Mouse (Mus musculus) limb, embryonic 14.5 days (tissue): ENCODE measurements around the gene Tmem54. TPM values are rescaled to one million over a fixed set of nuclear protein-coding genes. Genes with fewer than 3 reads are reported as not detected.

Experiments used
- ATAC-seq: fragments of 200-750 bp; cut with Nextera tagmentation; 2 replicates; pipeline ENCODE4 v1.8.0; 2017; ENCODE audit warnings: low read depth, moderate number of reproducible peaks, moderate TSS enrichment; ENCODE audit not compliant: low FRiP score
- DNase-seq: peaks from one replicate; pipeline ENCODE4 v3.0.0-alpha.2; 2015; ENCODE audit warnings: low spot score
- H3K27ac ChIP-seq: fragments of 300-500 bp; sonication (generic); replicated peaks from 2 replicates; pipeline ENCODE4 v1.5.1; 2014; ENCODE audit warnings: low read depth, mild to moderate bottlenecking, low read length, moderate library complexity, mixed read lengths
- H3K27me3 ChIP-seq: fragments of 300-500 bp; sonication (generic); 2 replicates; pipeline ENCODE4 v1.6.1; 2014; ENCODE audit warnings: low read length, mixed read lengths; ENCODE audit not compliant: control insufficient read depth, insufficient read depth
- H3K36me3 ChIP-seq: fragments of 300-500 bp; sonication (generic); 2 replicates; pipeline ENCODE4 v1.6.1; 2014; ENCODE audit warnings: mild to moderate bottlenecking, low read length, moderate library complexity, mixed read lengths; ENCODE audit not compliant: control insufficient read depth, insufficient read depth
- H3K4me1 ChIP-seq: fragments of 300-500 bp; sonication (generic); 2 replicates; pipeline ENCODE4 v1.6.1; 2014; ENCODE audit warnings: antibody characterized with exemption, low read length, mixed read lengths; ENCODE audit not compliant: control insufficient read depth, insufficient read depth
- H3K4me2 ChIP-seq: fragments of 300-500 bp; sonication (generic); replicated peaks from 2 replicates; pipeline ENCODE4 v1.6.1; 2014; ENCODE audit warnings: low read depth, mild to moderate bottlenecking, low read length, moderate library complexity; ENCODE audit not compliant: severe bottlenecking
- H3K4me3 ChIP-seq: fragments of 300-500 bp; sonication (generic); replicated peaks from 2 replicates; pipeline ENCODE4 v1.5.1; 2014; ENCODE audit warnings: low read length
- H3K9ac ChIP-seq: fragments of 300-500 bp; sonication (generic); 2 replicates; pipeline ENCODE4 v1.6.1; 2014; ENCODE audit warnings: mild to moderate bottlenecking, low read depth, low read length, moderate library complexity; ENCODE audit not compliant: severe bottlenecking
- H3K9me3 ChIP-seq: fragments of 300-500 bp; sonication (generic); 2 replicates; pipeline ENCODE4 v1.6.1; 2016; ENCODE audit warnings: low read length; ENCODE audit not compliant: control insufficient read depth
- POLR2A ChIP-seq: fragments of 200-500 bp; IDR thresholded peaks from 2 replicates; pipeline ENCODE4 v1.8.0; 2012; ENCODE audit warnings: inconsistent platforms, mild to moderate bottlenecking, moderate library complexity, borderline replicate concordance; ENCODE audit not compliant: insufficient read depth, insufficient read length; ENCODE audit errors: extremely low read depth
- WGBS: fragments of 180-500 bp; shearing (Covaris S2); extraction: QIAGEN DNeasy Blood & Tissue Kit; methylation state at CpG from one replicate; pipeline ENCODE4 v1.1.7; 2014; 5-methylcytosine and 5-hydroxymethylcytosine counted together
- polyA plus RNA-seq, 2 experiments: library from polyadenylated mRNA; depleted of rRNA in 1 of 2; stranded (reverse) in 1 of 2; unstranded in 1 of 2; fragments of >200 nt; fragmentation: Nextera tagmentation in 1 of 2; extraction: Ambion mirVana in 1 of 2; gene quantifications; 2 replicates each; pipeline versions ENCODE4 v1.2.1 to v1.2.3; 2012 to 2014

Tmem54 gene
- polyA plus RNA-seq, 2 experiments: 9.9 to 13.3 TPM

DNA sequence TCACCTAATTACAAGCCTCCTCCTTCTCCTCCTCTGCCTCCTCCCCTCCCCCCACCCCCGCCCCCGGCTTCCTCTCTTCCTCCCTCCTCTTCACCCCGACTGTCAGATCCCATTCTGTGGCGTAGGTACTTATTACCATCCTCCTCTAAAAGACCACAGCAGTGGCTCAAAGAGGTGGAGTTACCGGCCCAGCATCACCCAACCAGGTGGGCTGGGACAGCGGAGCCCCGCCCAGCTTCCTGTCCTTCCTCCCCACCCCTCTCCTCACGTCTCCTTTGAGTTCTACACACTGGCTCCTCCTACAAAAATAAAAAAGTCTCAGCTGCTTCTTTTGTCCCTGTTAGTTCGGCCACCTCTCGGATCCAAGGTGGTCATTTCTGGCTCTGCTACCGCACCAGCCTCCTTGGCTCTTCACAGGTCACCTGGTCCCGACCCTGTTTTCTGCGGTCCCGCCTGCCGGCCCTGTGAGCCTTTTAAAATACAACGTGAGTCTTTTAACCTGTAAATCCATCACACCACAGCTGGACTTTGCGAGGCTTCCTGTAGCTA is 25.5 kb downstream of the Tmem54 start:
- H3K9me3 ChIP-seq: no peaks in the 10 kb centered on the region
- peaks cover 9% of the 10 kb centered on the region for H3K4me1 ChIP-seq
- H3K27ac ChIP-seq: peak overlapping the region; percentile 40; the same call in 1 of the 2 replicates
- DNase-seq (peak; percentile 80), ATAC-seq (peak; percentile 86)
- peak overlapping the region; percentile 38; the same call in 1 of the 2 replicates for H3K9ac ChIP-seq
- H3K36me3 ChIP-seq: no peaks in the 10 kb centered on the region
- peak; percentile 36; the same call in 1 of the 2 replicates for TF ChIP-seq POLR2A
- peak overlapping the region; percentile 48 for H3K4me2 ChIP-seq
- 1% methylated on average over 17 of the region's 17 CpGs for WGBS
- H3K4me3 ChIP-seq: peak overlapping the region; percentile 28
- peaks cover 6% of the 10 kb centered on the region; the same call in 1 of the 2 replicates for H3K27me3 ChIP-seq

DNA sequence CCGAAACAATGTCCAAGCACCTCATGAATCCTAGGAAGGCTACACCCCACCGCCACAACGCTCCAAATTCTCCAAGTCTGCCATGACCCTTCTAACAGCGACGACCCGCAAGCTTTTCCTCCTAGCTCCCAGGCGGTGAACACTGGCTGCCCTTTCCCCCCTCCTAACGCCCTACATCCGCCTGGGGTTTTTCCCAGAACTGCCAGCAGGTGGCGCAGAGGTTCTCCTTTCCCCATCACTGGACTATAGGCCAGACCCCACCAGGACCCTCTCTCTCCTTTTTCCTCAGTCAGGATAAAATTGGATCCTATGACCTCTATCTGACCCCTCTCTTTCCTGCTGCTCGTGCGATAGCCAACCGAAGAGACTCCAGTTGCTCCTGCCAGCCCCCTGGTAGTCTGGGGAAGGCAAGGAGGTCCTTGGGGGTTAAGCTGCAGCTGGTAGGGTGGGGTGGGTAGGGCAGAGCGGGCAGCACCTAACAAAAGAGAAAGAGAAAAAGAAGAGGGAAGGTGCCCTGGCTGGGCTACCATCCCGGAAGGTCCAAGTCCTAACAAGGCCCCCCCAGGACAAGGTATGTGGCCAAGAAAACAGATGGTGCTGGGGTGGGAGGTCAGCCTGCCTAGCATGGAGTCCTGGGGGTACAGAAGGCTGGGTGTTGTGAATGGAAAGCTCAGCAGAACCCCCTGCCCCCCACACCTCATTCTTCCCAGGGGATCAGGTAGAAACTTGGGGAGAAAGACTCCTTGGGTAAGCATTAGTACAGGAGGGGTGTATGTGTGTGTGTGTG is 29.6 kb downstream of the Tmem54 start:
- Histone ChIP-seq H3K4me1 (peaks cover 13% of the 10 kb centered on the region), H3K9me3 (no peaks in the 10 kb centered on the region), H3K4me2 (peak overlapping the region; percentile 37), H3K27me3 (peaks cover 18% of the 10 kb centered on the region; the same call in 1 of the 2 replicates), H3K36me3 (0 out of 2 replicates have a peak, but pooled peaks cover 5% of the 10 kb centered on the region), H3K9ac (0 out of 2 replicates have a peak overlapping the region, but pooled peaks have one; percentile 8), H3K27ac (no peak overlapping the region), H3K4me3 (peak overlapping the region; percentile 5; the same call in 1 of the 2 replicates)
- DNase-seq (peak; percentile 85), ATAC-seq (peak; percentile 64)
- WGBS: 8% methylated on average over 15 of the region's 15 CpGs
- no peak for TF ChIP-seq POLR2A

DNA sequence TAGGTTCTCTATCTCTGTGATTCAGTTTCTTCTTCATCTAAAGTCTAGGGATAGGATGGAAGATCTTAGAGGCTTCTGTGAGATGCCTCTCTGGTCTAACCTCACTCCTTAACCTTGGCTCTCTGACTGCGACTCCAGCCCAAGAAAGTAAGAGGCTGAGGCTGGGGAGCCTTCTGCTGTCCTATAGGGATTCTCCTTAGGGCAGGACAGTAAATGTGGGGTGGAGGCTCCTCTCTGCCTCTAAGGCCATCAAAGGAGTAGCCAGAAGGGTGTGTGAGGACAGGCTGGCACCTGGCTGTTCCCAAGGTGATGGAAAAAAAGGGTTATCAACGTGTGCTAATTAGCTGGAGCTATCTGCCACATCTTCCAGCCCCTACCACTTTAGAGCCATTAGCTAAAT is 30.3 kb downstream of the Tmem54 start:
- WGBS: 44% methylated on average over 2 of the region's 2 CpGs
- no peak overlapping the region for H3K27ac ChIP-seq
- H3K9me3 ChIP-seq: no peaks in the 10 kb centered on the region
- no peak for DNase-seq
- TF ChIP-seq POLR2A: no peak
- no peak overlapping the region for H3K9ac ChIP-seq
- no peak for ATAC-seq
- H3K27me3 ChIP-seq: peaks cover 18% of the 10 kb centered on the region; the same call in 1 of the 2 replicates
- H3K4me3 ChIP-seq: peak overlapping the region; percentile 5; the same call in 1 of the 2 replicates
- H3K4me2 ChIP-seq: no peak overlapping the region
- 0 out of 2 replicates have a peak, but pooled peaks cover 5% of the 10 kb centered on the region for H3K36me3 ChIP-seq
- H3K4me1 ChIP-seq: peaks cover 8% of the 10 kb centered on the region; the same call in 1 of the 2 replicates

DNA sequence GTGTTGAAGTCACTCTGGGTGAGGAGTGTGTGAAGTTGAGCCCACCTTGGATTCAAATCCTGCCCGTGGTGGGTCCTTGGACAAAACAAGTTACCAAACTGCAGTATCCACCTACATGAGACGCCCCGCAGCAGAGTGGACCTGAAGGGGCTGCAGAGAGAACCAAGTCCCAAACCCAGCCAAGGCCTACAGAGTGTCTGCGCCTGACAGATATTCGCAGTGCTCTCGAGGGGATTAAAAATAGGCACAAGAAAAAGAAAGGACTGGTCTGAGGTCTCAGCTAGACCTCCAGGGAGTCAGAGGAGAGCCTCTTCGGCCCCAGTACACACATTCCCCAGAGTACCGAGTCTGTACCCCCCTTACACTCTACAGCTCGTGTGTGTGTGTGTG is 30.8 kb downstream of the Tmem54 start:
- no peak overlapping the region for H3K27ac ChIP-seq
- peak overlapping the region; percentile 56 for H3K4me3 ChIP-seq
- ATAC-seq (no peak), DNase-seq (no peak)
- peak overlapping the region; percentile 72 for H3K9ac ChIP-seq
- 0 out of 2 replicates have a peak, but pooled peaks cover 5% of the 10 kb centered on the region for H3K36me3 ChIP-seq
- peak overlapping the region; percentile 90 for H3K4me2 ChIP-seq
- no peak for TF ChIP-seq POLR2A
- H3K4me1 ChIP-seq: 0 out of 2 replicates have a peak, but pooled peaks cover 7% of the 10 kb centered on the region
- WGBS: 37% methylated on average over 9 of the region's 9 CpGs
- peaks cover 18% of the 10 kb centered on the region; the same call in 1 of the 2 replicates for H3K27me3 ChIP-seq
- H3K9me3 ChIP-seq: no peaks in the 10 kb centered on the region
